ENCODE assay signal across 8 mouse cellular contexts in genomic region chr2:32708643-32709042, GRCm38 (mm10).
A peak's percentile ranks its signal among the peaks of the same experiment; 100 is the strongest.
DNase-seq lines count a peak whose midpoint lies in the region.

No protein-coding gene starts in this region.

- peak; percentile 30 to 54 for DNase-seq in cerebellum, adult 18-20 months
- DNase-seq in cerebellum, adult 9-10 months, result no peak
- peak; percentile 81 to 84 for DNase-seq in kidney, postnatal 4 days
- no peak for DNase-seq in kidney, adult 9 months
- peak; percentile 86 for DNase-seq in ES-CJ7 (ENCODE audit: low read depth, low spot score)
- peak; percentile 55 for DNase-seq in embryo, embryonic 11.5 days (ENCODE audit: low read depth, low spot score)
- peak; percentile 83 for DNase-seq in naive thymus-derived CD4-positive, alpha-beta T cell, adult 2 months (ENCODE audit: low read depth)
- DNase-seq in urinary bladder, adult 18-20 months (ENCODE audit: low spot score in 2 of 2), result no peak

Comparison
In these comparisons a context has a peak if more than half of its experiments do, and no peak if none do; other contexts are left out.
1. DNase-seq: peak in cerebellum, adult 18-20 months (2 of 2), kidney, postnatal 4 days (2 of 2), ES-CJ7 (single experiment), embryo, embryonic 11.5 days (single experiment) and naive thymus-derived CD4-positive, alpha-beta T cell, adult 2 months (single experiment); none in cerebellum, adult 9-10 months (single experiment), kidney, adult 9 months (single experiment) and urinary bladder, adult 18-20 months (0 of 2).